Mouse (Mus musculus): ENCODE results near the gene Ext2. TPM values are rescaled to one million over a fixed set of nuclear protein-coding genes. Genes with fewer than 3 reads are reported as not detected.

Gene Ext2
- polyA plus RNA-seq, 1 experiment from 2014 or later, result 126 TPM

- 91% methylated on average over 14 of the region's 14 CpGs for WGBS
- Histone ChIP-seq H3K4me3 (ENCODE audit: low read length) (no peak overlapping the region), H3K36me3 (ENCODE audit: insufficient read depth, low read length) (no peaks in the 10 kb centered on the region), H3K4me1 (ENCODE audit: insufficient read depth, low read length) (no peaks in the 10 kb centered on the region), H3K27me3 (ENCODE audit: insufficient read depth, low read length) (no peaks in the 10 kb centered on the region), H3K9ac (replicated peaks; ENCODE audit: low read length) (no peak overlapping the region), H3K9me3 (ENCODE audit: low read length) (no peaks in the 10 kb centered on the region), H3K27ac (ENCODE audit: low read length) (no peak overlapping the region), H3K4me2 (replicated peaks; ENCODE audit: low read depth, low read length) (no peak overlapping the region)
- no peak for ATAC-seq (ENCODE audit: low FRiP score, low TSS enrichment)
Measured at GRCm38 (mm10) chr2:93677231-93677630, 145.1 kb downstream of the Ext2 start.

- no peak overlapping the region for H3K27ac ChIP-seq (ENCODE audit: low read length)
- H3K9me3 ChIP-seq (ENCODE audit: low read length), result no peaks in the 10 kb centered on the region
- no peak overlapping the region for H3K9ac ChIP-seq (replicated peaks; ENCODE audit: low read length)
- WGBS, result 74% methylated on average over 15 of the region's 15 CpGs
- ATAC-seq (ENCODE audit: low FRiP score, low TSS enrichment), result no peak
- no peaks in the 10 kb centered on the region for H3K27me3 ChIP-seq (ENCODE audit: insufficient read depth, low read length)
- no peak overlapping the region for H3K4me2 ChIP-seq (replicated peaks; ENCODE audit: low read depth, low read length)
- H3K4me3 ChIP-seq (ENCODE audit: low read length), result no peak overlapping the region
- H3K4me1 ChIP-seq (ENCODE audit: insufficient read depth, low read length), result no peaks in the 10 kb centered on the region
- no peaks in the 10 kb centered on the region for H3K36me3 ChIP-seq (ENCODE audit: insufficient read depth, low read length)
Measured at GRCm38 (mm10) chr2:93671573-93672184, 150.7 kb downstream of the Ext2 start.

DNA sequence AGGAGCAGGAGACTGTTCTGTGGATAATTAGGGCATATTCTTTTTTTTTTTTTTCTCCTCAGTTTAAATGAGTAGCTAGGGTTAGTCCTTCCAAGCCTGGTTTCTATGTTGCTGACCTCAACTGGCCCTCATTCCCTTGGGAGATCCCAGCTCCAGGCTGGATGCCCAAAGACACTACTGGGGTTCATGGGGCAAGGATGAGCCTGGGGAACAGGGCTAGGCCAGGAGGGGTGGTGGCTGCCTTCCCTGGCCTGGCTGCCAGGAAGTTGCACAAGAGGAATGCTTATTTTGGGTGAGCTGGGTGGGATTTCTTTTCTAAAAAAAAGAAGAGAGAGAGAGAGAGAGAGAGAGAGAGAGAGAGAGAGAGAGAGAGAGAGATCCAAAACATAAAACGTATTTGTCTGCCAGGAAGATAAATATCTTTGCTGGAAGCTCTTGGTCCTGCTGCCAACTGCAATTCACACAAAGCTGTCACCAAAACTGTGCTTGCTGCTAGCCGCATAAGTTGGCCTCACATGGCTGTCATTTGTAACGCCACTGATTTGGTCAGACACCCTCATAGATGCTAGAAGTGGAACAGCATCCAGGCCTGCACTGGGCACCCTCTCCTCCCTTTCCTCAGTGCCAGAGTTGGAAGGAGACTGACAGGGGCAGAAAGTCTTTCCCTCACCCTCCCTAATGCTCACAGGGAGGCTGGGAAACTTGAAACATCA, 156.1 kb downstream of the Ext2 start:
- H3K9me3 ChIP-seq (ENCODE audit: low read length), result no peaks in the 10 kb centered on the region
- 53% methylated on average over 3 of the region's 3 CpGs for WGBS
- H3K36me3 ChIP-seq (ENCODE audit: insufficient read depth, low read length), result no peaks in the 10 kb centered on the region
- no peak overlapping the region for H3K4me2 ChIP-seq (replicated peaks; ENCODE audit: low read depth, low read length)
- no peak overlapping the region for H3K27ac ChIP-seq (ENCODE audit: low read length)
- H3K27me3 ChIP-seq (ENCODE audit: insufficient read depth, low read length), result peaks cover 14% of the 10 kb centered on the region
- H3K9ac ChIP-seq (replicated peaks; ENCODE audit: low read length), result no peak overlapping the region
- no peak overlapping the region for H3K4me3 ChIP-seq (ENCODE audit: low read length)
- peaks cover 4% of the 10 kb centered on the region; the same call in 1 of the 2 replicates for H3K4me1 ChIP-seq (ENCODE audit: insufficient read depth, low read length)
- no peak for ATAC-seq (ENCODE audit: low FRiP score, low TSS enrichment)

DNA sequence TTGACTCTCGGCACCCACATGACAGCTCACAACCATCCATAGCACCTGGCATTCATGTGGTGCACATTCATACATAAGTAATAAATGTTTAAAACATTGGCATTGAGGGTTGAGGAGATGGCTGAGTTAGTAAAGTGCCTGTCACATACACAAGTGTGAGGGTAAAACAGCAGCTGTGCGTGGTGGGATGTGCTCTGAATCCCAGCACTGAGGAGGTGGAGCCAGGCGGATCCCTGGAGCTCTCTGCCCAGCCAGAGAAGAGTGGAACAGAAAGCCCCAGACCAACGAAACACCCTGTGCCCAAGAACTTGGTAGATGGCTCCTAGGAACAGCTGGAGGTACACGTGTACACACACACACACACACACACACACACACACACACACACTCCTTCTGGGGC, 156.9 kb downstream of the Ext2 start:
- H3K9ac ChIP-seq (replicated peaks; ENCODE audit: low read length), result no peak overlapping the region
- WGBS, result 83% methylated on average over 5 of the region's 5 CpGs
- H3K36me3 ChIP-seq (ENCODE audit: insufficient read depth, low read length), result no peaks in the 10 kb centered on the region
- H3K4me3 ChIP-seq (ENCODE audit: low read length), result no peak overlapping the region
- no peak for ATAC-seq (ENCODE audit: low FRiP score, low TSS enrichment)
- peaks cover 14% of the 10 kb centered on the region for H3K27me3 ChIP-seq (ENCODE audit: insufficient read depth, low read length)
- H3K27ac ChIP-seq (ENCODE audit: low read length), result no peak overlapping the region
- no peaks in the 10 kb centered on the region for H3K9me3 ChIP-seq (ENCODE audit: low read length)
- peaks cover 4% of the 10 kb centered on the region; the same call in 1 of the 2 replicates for H3K4me1 ChIP-seq (ENCODE audit: insufficient read depth, low read length)
- no peak overlapping the region for H3K4me2 ChIP-seq (replicated peaks; ENCODE audit: low read depth, low read length)

- Histone ChIP-seq H3K4me1 (ENCODE audit: insufficient read depth, low read length) (peaks cover 4% of the 10 kb centered on the region; the same call in 1 of the 2 replicates), H3K4me3 (ENCODE audit: low read length) (no peak overlapping the region), H3K36me3 (ENCODE audit: insufficient read depth, low read length) (no peaks in the 10 kb centered on the region), H3K4me2 (replicated peaks; ENCODE audit: low read depth, low read length) (no peak overlapping the region), H3K9me3 (ENCODE audit: low read length) (no peaks in the 10 kb centered on the region), H3K9ac (replicated peaks; ENCODE audit: low read length) (no peak overlapping the region; the same call in 1 of the 2 replicates), H3K27me3 (ENCODE audit: insufficient read depth, low read length) (peaks cover 14% of the 10 kb centered on the region), H3K27ac (ENCODE audit: low read length) (no peak overlapping the region)
- WGBS, result 12% methylated on average over 16 of the region's 16 CpGs
- ATAC-seq (ENCODE audit: low FRiP score, low TSS enrichment), result no peak
Measured at GRCm38 (mm10) chr2:93662240-93662865, 160.0 kb downstream of the Ext2 start.

GRCm38 (mm10) chr2:93661096-93661495, 161.3 kb downstream of the Ext2 start:
- Histone ChIP-seq H3K27ac (ENCODE audit: low read length) (no peak overlapping the region), H3K27me3 (ENCODE audit: insufficient read depth, low read length) (peaks cover 14% of the 10 kb centered on the region), H3K9ac (replicated peaks; ENCODE audit: low read length) (no peak overlapping the region), H3K4me3 (ENCODE audit: low read length) (no peak overlapping the region), H3K36me3 (ENCODE audit: insufficient read depth, low read length) (no peaks in the 10 kb centered on the region), H3K9me3 (ENCODE audit: low read length) (no peaks in the 10 kb centered on the region), H3K4me1 (ENCODE audit: insufficient read depth, low read length) (peaks cover 4% of the 10 kb centered on the region; the same call in 1 of the 2 replicates), H3K4me2 (replicated peaks; ENCODE audit: low read depth, low read length) (no peak overlapping the region)
- WGBS, result 78% methylated on average over 6 of the region's 6 CpGs
- ATAC-seq (ENCODE audit: low FRiP score, low TSS enrichment), result no peak

GRCm38 (mm10) chr2:93659705-93660308, 162.6 kb downstream of the Ext2 start:
- Histone ChIP-seq H3K36me3 (ENCODE audit: insufficient read depth, low read length) (no peaks in the 10 kb centered on the region), H3K9me3 (ENCODE audit: low read length) (no peaks in the 10 kb centered on the region), H3K4me3 (ENCODE audit: low read length) (no peak overlapping the region), H3K4me2 (replicated peaks; ENCODE audit: low read depth, low read length) (no peak overlapping the region), H3K4me1 (ENCODE audit: insufficient read depth, low read length) (peaks cover 4% of the 10 kb centered on the region; the same call in 1 of the 2 replicates), H3K9ac (replicated peaks; ENCODE audit: low read length) (no peak overlapping the region), H3K27ac (ENCODE audit: low read length) (no peak overlapping the region), H3K27me3 (ENCODE audit: insufficient read depth, low read length) (peaks cover 21% of the 10 kb centered on the region)
- no peak for ATAC-seq (ENCODE audit: low FRiP score, low TSS enrichment)
- WGBS, result 69% methylated on average over 6 of the region's 6 CpGs

GRCm38 (mm10) chr2:93659004-93659403, 163.4 kb downstream of the Ext2 start:
- no peak for ATAC-seq (ENCODE audit: low FRiP score, low TSS enrichment)
- Histone ChIP-seq H3K4me2 (replicated peaks; ENCODE audit: low read depth, low read length) (no peak overlapping the region), H3K4me1 (ENCODE audit: insufficient read depth, low read length) (peaks cover 4% of the 10 kb centered on the region; the same call in 1 of the 2 replicates), H3K27ac (ENCODE audit: low read length) (no peak overlapping the region), H3K27me3 (ENCODE audit: insufficient read depth, low read length) (peaks cover 21% of the 10 kb centered on the region), H3K36me3 (ENCODE audit: insufficient read depth, low read length) (no peaks in the 10 kb centered on the region), H3K4me3 (ENCODE audit: low read length) (no peak overlapping the region), H3K9me3 (ENCODE audit: low read length) (no peaks in the 10 kb centered on the region), H3K9ac (replicated peaks; ENCODE audit: low read length) (no peak overlapping the region)
- 34% methylated on average over 3 of the region's 3 CpGs for WGBS

GRCm38 (mm10) chr2:93654336-93655055, 167.9 kb downstream of the Ext2 start:
- no peaks in the 10 kb centered on the region for H3K9me3 ChIP-seq (ENCODE audit: low read length)
- H3K9ac ChIP-seq (replicated peaks; ENCODE audit: low read length), result no peak overlapping the region
- H3K36me3 ChIP-seq (ENCODE audit: insufficient read depth, low read length), result no peaks in the 10 kb centered on the region
- H3K27ac ChIP-seq (ENCODE audit: low read length), result no peak overlapping the region
- 74% methylated on average over 11 of the region's 11 CpGs for WGBS
- H3K27me3 ChIP-seq (ENCODE audit: insufficient read depth, low read length), result peaks cover 36% of the 10 kb centered on the region
- H3K4me3 ChIP-seq (ENCODE audit: low read length), result no peak overlapping the region
- no peak overlapping the region for H3K4me2 ChIP-seq (replicated peaks; ENCODE audit: low read depth, low read length)
- ATAC-seq (ENCODE audit: low FRiP score, low TSS enrichment), result no peak
- H3K4me1 ChIP-seq (ENCODE audit: insufficient read depth, low read length), result no peaks in the 10 kb centered on the region
